Mouse (Mus musculus) stomach, postnatal 0 days (tissue): ENCODE measurements at regions not wholly inside any gene's neighbourhood (a gene's known extent, or its start where the extent isn't known, plus 50 kb on each side); places are given as distances from the start of the nearest gene placed in this dataset.

Source experiments
- ATAC-seq: fragments of 200-750 bp; cut with Nextera tagmentation; 2 replicates; pipeline ENCODE4 v1.8.0; 2017; ENCODE audit not compliant: low FRiP score, low TSS enrichment
- DNase-seq: peaks from one replicate; pipeline ENCODE4 v3.0.0-alpha.2; 2016; ENCODE audit warnings: low spot score
- H3K27ac ChIP-seq: fragments of 300-500 bp; sonication (generic); replicated peaks from 2 replicates; pipeline ENCODE4 v1.5.1; 2014; ENCODE audit warnings: mild to moderate bottlenecking, control low read depth
- H3K27me3 ChIP-seq: fragments of 300-500 bp; sonication (generic); 2 replicates; pipeline ENCODE4 v1.6.1; 2014; ENCODE audit warnings: low read length; ENCODE audit not compliant: control insufficient read depth, insufficient read depth
- H3K36me3 ChIP-seq: fragments of 300-500 bp; sonication (generic); 2 replicates; pipeline ENCODE4 v1.6.1; 2014; ENCODE audit warnings: low read length, mixed read lengths; ENCODE audit not compliant: control insufficient read depth, insufficient read depth
- H3K4me1 ChIP-seq: fragments of 300-500 bp; sonication (generic); replicated peaks from 2 replicates; pipeline ENCODE4 v1.6.1; 2014; ENCODE audit warnings: antibody characterized with exemption; ENCODE audit not compliant: control insufficient read depth, insufficient read depth
- H3K4me2 ChIP-seq: fragments of 300-500 bp; sonication (generic); replicated peaks from 2 replicates; pipeline ENCODE4 v1.6.1; 2014; ENCODE audit warnings: low read depth, mild to moderate bottlenecking, control low read depth, moderate library complexity
- H3K4me3 ChIP-seq: fragments of 300-500 bp; sonication (generic); 2 replicates; pipeline ENCODE4 v1.5.1; 2014; ENCODE audit warnings: low read depth, low read length, control low read depth
- H3K9ac ChIP-seq: fragments of 300-500 bp; sonication (generic); 2 replicates; pipeline ENCODE4 v1.6.1; 2014; ENCODE audit warnings: mild to moderate bottlenecking, low read length, control low read depth, mixed read lengths
- H3K9me3 ChIP-seq: fragments of 300-500 bp; sonication (generic); 2 replicates; pipeline ENCODE4 v1.6.1; 2016; ENCODE audit warnings: low read length; ENCODE audit not compliant: control insufficient read depth
- CTCF ChIP-seq: IDR thresholded peaks from 2 replicates; pipeline ENCODE4 v1.5.1; 2016; ENCODE audit warnings: antibody characterized with exemption, low read depth, mild to moderate bottlenecking, moderate library complexity
- EP300 ChIP-seq: optimal IDR thresholded peaks from 2 replicates; pipeline ENCODE3; 2016; ENCODE audit warnings: antibody characterized with exemption
- WGBS: fragments of 180-500 bp; shearing (Covaris S2); extraction: QIAGEN DNeasy Blood & Tissue Kit; methylation state at CpG from one replicate; pipeline ENCODE4 v1.1.7; 2014; 5-methylcytosine and 5-hydroxymethylcytosine counted together

GRCm38 (mm10) chr9:31608084-31608870 lies 144.0 kb upstream of the Tmem45b start:
- Histone ChIP-seq H3K4me3 (no peak overlapping the region), H3K9me3 (no peaks in the 10 kb centered on the region), H3K4me1 (no peaks in the 10 kb centered on the region; the same call in 1 of the 2 replicates), H3K4me2 (no peak overlapping the region), H3K27ac (peak overlapping the region; percentile 24), H3K27me3 (no peaks in the 10 kb centered on the region), H3K36me3 (no peaks in the 10 kb centered on the region), H3K9ac (no peak overlapping the region)
- TF ChIP-seq EP300 = no peak
- no peak for TF ChIP-seq CTCF
- DNase-seq (peak; percentile 10), ATAC-seq (no peak)
- 48% methylated on average over 8 of the region's 8 CpGs for WGBS

GRCm38 (mm10) chr9:31606936-31607335 lies 142.7 kb upstream of the Tmem45b start:
- Histone ChIP-seq H3K36me3 (no peaks in the 10 kb centered on the region), H3K4me2 (no peak overlapping the region), H3K9ac (no peak overlapping the region), H3K9me3 (no peaks in the 10 kb centered on the region), H3K27me3 (no peaks in the 10 kb centered on the region), H3K27ac (no peak overlapping the region), H3K4me3 (no peak overlapping the region), H3K4me1 (no peaks in the 10 kb centered on the region; the same call in 1 of the 2 replicates)
- 73% methylated on average over 6 of the region's 6 CpGs for WGBS
- ATAC-seq (no peak), DNase-seq (peak; percentile 9)
- TF ChIP-seq CTCF (no peak), EP300 (no peak)

- H3K36me3 ChIP-seq = no peaks in the 10 kb centered on the region
- H3K4me2 ChIP-seq = no peak overlapping the region
- WGBS = 69% methylated on average over 6 of the region's 6 CpGs
- no peaks in the 10 kb centered on the region for H3K9me3 ChIP-seq
- H3K27ac ChIP-seq = no peak overlapping the region
- no peaks in the 10 kb centered on the region; the same call in 1 of the 2 replicates for H3K4me1 ChIP-seq
- no peak overlapping the region for H3K4me3 ChIP-seq
- TF ChIP-seq EP300 = no peak
- no peak for TF ChIP-seq CTCF
- DNase-seq (no peak), ATAC-seq (no peak)
- no peak overlapping the region for H3K9ac ChIP-seq
- H3K27me3 ChIP-seq = no peaks in the 10 kb centered on the region
These were observed 140.3 kb upstream of the Tmem45b start for GRCm38 (mm10) chr9:31604497-31605090.

GRCm38 (mm10) chr9:31602707-31603106 lies 138.4 kb upstream of the Tmem45b start:
- 75% methylated on average over 4 of the region's 4 CpGs for WGBS
- ATAC-seq (peak; percentile 61), DNase-seq (peak; percentile 43)
- Histone ChIP-seq H3K27ac (no peak overlapping the region), H3K4me3 (no peak overlapping the region), H3K9ac (no peak overlapping the region), H3K27me3 (no peaks in the 10 kb centered on the region), H3K4me2 (no peak overlapping the region), H3K4me1 (no peaks in the 10 kb centered on the region), H3K9me3 (no peaks in the 10 kb centered on the region), H3K36me3 (no peaks in the 10 kb centered on the region)
- TF ChIP-seq CTCF (no peak), EP300 (no peak)

- 78% methylated on average over 7 of the region's 7 CpGs for WGBS
- TF ChIP-seq CTCF (no peak), EP300 (no peak)
- no peak for ATAC-seq
These were observed 130.8 kb upstream of the Tmem45b start for GRCm38 (mm10) chr9:31595096-31595495.

GRCm38 (mm10) chr9:31587671-31588070 lies 123.4 kb upstream of the Tmem45b start:
- Histone ChIP-seq H3K4me1 (no peaks in the 10 kb centered on the region), H3K9me3 (no peaks in the 10 kb centered on the region), H3K36me3 (no peaks in the 10 kb centered on the region), H3K27me3 (no peaks in the 10 kb centered on the region), H3K9ac (no peak overlapping the region), H3K4me2 (no peak overlapping the region), H3K4me3 (no peak overlapping the region), H3K27ac (no peak overlapping the region)
- TF ChIP-seq EP300 (no peak), CTCF (no peak)
- DNase-seq (no peak), ATAC-seq (no peak)

More at GRCm38 (mm10) chr9:31595096-31595495, 130.8 kb upstream of the Tmem45b start:
- Histone ChIP-seq H3K9ac (no peak overlapping the region), H3K4me3 (no peak overlapping the region), H3K4me2 (no peak overlapping the region), H3K36me3 (no peaks in the 10 kb centered on the region), H3K27me3 (no peaks in the 10 kb centered on the region), H3K27ac (no peak overlapping the region), H3K9me3 (no peaks in the 10 kb centered on the region), H3K4me1 (no peaks in the 10 kb centered on the region)
- no peak for DNase-seq
